Mouse (Mus musculus): Measurements from ENCODE around the gene Gm28919.
"Not testable (repeated sequence)": the region's sequence is repeated elsewhere in the genome, so short reads cannot be mapped to it uniquely, and the experiment has no call there.

The Gm28919 gene

GRCm38 (mm10) chrY:6583246-6583645, at the start of gene Gm28919:
Gm28919 (plus strand) TSS chrY:6583546.
- not testable (repeated sequence) for DNase-seq

Data from kidney, postnatal 25 days (tissue).